Mouse (Mus musculus) liver, postnatal 0 days (tissue): ENCODE data around the gene Reep6.
A peak's percentile ranks its signal among the peaks of the same experiment; 100 is the strongest.

Experiments used
- CTCF ChIP-seq: sonication (generic); IDR thresholded peaks from 2 replicates; pipeline ENCODE4 v1.5.1; 2016; ENCODE audit warnings: antibody characterized with exemption, low read depth
- EP300 ChIP-seq: IDR thresholded peaks from 2 replicates; pipeline ENCODE4 v1.6.1; 2016; ENCODE audit warnings: antibody characterized with exemption, low read depth, mild to moderate bottlenecking

DNA sequence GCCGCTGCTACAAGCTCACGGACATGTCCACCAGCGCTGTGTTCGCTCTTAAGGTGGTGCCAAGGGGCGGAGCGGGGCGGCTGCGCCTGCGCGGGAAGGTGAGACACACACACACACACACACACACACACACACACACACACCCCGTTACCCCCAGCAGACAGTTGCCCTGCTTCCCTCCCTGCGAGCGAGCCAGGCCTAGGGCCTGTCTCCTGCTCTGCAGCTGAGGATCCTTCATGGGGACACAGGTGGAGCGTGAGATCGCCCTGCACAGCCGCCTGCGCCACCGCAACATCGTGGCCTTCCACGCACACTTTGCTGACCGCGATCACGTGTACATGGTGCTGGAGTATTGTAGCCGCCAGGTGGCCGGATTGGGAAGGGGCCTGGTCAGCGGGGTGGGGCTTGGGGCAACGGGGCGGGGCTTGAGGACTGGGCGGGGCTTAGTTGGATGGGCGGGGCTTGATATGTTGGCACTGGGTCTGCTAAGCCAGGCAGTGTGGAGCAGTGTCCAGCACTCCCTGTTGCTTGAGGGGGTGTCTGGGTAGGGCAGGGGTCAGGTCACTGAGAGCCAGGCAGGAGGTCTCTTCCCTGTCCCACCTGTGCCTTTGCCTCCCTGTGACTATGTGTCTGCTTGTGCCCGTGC is 28.4 kb downstream of the Reep6 start:
- no peak for TF ChIP-seq EP300
- TF ChIP-seq CTCF: peak; percentile 33
